Mouse (Mus musculus): ENCODE results near the gene Lcn2.
A peak's percentile ranks its signal among the peaks of the same experiment; 100 is the strongest.

DNA sequence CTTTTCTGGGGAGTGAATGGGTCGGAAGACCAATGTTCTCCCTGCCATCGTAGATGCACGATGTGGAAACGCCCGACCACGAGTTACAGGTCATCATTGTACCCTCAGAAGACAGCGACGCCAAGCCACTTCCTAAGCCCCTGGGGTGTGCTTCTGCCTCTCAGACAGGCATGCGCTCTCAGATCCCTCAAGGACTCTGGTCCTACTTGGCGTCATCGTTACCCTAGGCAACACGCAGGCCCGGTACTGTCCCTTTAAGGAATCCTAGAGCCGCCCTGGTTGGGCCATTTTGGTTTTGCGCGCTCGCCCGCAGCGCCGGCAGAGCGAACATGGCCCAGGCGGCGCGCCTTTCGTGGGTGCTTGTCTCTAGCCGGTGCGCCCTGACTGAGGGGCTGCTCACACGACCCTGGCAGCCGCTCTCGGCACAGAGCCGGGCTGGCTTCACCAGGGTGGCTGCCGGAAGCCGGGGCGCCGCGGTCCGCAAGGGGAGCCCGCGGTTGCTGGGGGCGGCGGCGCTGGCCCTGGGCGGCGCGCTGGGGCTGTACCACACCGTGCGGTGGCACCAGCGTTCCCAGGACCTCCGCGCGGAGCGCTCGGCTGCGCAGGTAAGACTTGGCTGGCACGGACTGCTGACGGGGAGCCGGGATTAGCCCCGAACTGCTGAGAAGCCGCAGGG lies 8.0 kb upstream of the Lcn2 start:
- TF ChIP-seq CTCF (IDR thresholded peaks at IDR 0.05; ENCODE audit: low read depth) (0 out of 2 replicates have a peak, but pooled peaks have one; percentile 5), EP300 (IDR thresholded peaks at IDR 0.05; ENCODE audit: low read depth) (no peak)
